Mouse (Mus musculus): ENCODE measurements around the gene Hist1h4h.

The Hist1h4h gene

DNA sequence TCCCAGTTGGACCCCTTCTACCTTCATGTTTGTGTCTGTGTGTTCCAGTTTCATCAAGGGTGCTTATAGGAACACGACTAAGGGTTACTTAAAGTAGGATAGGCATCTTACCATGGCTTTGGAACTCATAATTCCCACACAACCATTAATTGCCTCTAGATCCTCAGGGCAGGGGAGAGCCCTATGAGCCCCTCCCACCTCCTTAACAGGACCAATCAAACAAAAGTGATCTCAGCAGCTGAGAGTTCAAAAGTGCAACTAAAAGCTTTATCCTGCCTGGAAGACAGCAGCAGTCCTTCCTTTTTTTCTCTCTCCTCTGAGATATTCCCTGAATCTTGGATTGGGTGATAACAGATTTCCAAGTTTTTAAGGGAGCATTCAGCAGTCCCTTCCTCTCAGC, 20.7 kb upstream of the Hist1h4h start:
- in situ Hi-C loops (cut with MboI): loop anchor here (10.0 kb wide), 1 partner anchor 1565 kb away; the partner anchor contains the start of gene Zfp184

DNA sequence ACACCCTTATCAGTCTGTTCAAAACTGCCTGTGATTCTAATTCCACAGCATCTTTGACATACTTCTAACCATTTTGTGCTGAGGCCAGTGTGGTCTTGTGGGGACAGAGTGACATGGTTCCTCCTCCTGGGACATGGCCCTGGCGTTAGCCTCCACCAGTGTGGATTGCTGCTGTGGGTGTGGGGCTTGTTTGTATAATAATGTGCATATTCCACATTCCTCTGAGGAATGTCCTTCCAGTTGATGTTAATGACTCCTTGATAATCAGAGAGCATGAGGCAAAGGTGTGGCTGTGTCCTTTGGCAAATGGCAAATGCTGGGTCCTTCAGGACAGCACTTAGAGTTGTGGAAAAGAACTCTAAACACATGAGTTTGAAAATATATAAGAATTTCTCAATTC, 17.3 kb upstream of the Hist1h4h start:
- in situ Hi-C loops (cut with MboI): loop anchor here (10.0 kb wide), 1 partner anchor 1569 kb away; the partner anchor contains the start of gene Zfp184

DNA sequence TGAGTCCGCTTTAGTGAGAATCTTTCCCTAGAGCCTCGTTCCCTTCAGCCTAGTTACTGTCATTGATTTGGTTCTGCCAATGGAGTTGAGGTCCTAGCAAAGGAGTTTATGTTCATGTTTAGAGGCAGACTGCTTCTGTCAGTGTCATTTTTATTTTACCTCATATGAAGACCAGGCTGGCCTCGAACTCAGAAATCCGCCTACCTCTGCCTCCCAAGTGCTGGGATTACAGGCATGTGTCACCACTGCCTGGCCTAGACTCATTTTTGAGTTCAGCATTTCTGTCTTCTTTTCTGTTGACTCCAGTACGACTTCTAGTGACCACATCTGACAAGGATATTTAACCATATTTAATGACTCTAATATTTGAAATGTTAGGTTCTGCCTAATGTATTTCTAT, 15.6 kb upstream of the Hist1h4h start:
- in situ Hi-C loops (cut with MboI): loop anchor here (5.0 to 10.0 kb wide), 2 partner anchors 83 to 1570 kb away; partner anchors contain the start of gene Zfp184

DNA sequence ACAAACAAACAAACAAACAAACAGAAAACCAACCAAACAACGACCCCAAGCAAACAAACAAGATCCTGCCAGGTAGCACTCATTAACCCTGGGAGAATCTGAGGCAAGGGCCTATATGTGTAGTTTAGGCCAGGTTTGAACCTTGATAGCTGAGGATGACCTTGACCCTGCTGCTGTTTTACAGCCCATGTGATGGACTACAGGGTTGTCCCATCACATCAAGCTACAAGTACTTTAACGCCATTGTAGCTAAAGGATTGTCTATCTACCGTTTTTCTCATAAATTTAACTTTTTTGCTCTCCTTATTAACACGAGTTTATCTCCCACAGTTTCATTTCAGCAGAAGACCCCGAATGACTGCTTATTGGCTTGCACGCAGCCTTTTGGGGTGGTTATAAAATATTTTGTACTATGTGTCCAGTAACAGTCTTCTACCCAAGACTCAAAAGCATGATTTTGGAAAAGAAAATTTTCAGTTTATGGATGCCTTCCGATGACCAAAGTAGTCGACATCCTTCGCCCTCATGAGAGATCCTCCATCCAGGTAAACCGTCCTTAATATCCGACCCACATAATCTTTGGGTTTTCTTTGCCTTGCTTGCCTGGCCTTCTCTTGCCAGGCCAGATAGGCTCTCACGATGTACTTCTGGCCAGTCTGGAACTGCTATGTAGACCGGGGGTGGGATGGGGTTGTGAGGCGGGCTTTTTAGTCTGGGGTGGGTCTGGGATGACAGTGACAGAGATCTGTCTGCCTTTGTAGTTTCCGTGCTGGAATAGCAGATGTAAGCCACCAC, 14.8 kb upstream of the Hist1h4h start:
- in situ Hi-C loops (cut with MboI): loop anchor here (5.0 to 10.0 kb wide), 2 partner anchors 84 to 1571 kb away; partner anchors contain the start of gene Zfp184

DNA sequence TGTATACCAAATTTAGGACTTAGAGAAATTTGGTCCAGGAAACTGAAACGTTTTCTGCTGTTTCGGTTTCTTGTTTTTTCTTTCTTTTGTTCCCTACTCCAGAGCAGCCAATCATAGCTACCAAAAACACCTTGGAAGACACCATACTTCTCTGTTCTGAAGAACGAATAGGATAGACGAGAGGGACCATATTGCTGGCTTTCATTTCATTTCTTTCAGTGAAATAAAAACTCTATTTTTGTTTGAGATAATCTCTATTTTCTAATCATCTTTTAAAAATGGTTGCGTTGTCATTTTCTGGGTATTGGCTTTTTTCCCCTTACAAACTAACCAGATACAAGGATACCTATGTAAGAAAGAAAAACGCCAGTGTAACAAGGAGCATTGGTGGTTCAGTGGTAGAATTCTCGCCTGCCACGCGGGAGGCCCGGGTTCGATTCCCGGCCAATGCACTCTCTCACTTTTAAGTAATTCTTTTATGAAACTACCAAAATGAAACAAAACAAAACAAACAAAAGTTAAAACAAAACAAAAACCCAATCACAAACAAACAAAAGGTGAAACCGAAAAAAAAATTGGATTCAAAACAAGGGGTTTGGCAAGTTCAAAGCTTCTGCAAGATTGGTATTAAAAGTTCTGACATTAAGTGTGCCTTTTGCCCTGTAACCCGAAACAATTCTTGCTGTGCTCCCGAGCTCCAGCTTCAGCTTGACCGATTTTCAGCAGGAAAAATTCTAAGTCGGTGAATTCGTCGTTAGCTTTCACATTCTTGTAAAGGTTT, 13.8 kb upstream of the Hist1h4h start:
- in situ Hi-C loops (cut with MboI): loop anchor here (5.0 to 10.0 kb wide), 2 partner anchors 85 to 1572 kb away; partner anchors contain the start of gene Zfp184

DNA sequence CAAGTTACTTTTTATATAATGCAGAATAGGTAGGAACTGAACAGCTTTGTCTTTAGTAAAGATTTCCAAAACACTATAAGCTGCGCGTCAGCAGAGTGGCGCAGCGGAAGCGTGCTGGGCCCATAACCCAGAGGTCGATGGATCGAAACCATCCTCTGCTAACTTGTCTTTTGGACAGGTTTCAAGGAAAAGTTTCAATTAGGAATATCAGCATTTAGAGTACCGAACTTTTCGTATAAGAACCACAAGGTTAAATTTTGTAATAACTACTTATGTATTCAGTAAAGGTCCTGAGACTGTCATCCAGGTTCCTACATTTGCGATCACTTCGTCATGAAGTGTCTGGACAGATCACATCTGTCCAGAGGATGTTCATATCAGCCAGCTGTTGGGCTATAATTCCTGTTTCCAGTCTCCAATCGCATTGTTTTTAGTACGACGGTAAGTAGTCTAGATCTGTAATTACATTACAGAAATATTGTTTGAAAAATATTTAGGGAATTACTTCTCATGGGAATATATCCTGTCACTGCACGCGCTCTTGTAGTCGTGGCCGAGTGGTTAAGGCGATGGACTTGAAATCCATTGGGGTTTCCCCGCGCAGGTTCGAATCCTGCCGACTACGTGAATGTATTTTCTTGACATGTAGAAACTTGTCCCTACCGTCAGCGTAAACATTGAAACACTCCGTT, 13.1 kb upstream of the Hist1h4h start:
- in situ Hi-C loops (cut with MboI): loop anchor here (5.0 to 10.0 kb wide), 2 partner anchors 85 to 1573 kb away; partner anchors contain the start of gene Zfp184

DNA sequence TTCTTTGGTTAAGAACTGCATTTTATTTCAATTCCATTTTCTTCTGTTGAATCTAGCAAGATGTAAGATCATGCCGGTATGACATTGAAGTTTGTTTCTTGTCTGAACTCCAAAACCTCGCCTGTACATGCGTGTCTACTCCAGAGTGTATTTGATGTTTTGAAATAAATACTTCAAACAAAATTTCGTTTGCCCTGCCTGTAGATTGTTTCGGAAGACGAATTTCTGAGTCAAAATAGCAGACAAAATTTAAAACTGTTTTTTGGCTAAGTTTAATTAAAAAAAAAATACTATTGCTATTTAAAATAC, 12.6 kb upstream of the Hist1h4h start:
- in situ Hi-C loops (cut with MboI): loop anchor here (5.0 to 10.0 kb wide), 2 partner anchors 86 to 1573 kb away; partner anchors contain the start of gene Zfp184

DNA sequence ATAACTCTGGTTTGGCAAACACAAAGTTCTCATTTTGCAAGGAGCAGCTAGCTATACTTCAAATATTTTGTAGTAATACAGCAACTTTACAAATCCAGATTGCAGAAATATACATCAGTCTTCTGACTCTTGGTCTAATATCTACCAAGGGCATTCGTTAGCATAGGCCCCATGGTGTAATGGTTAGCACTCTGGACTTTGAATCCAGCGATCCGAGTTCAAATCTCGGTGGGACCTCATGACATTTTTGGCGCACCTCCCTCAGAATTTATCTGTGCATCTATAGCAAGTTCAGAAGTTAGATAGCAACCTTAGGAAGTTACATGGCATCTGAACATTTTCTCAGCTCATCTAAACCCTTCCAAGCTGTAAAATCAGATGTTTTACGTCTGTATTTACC, 12.0 kb upstream of the Hist1h4h start:
- in situ Hi-C loops (cut with MboI): loop anchor here (5.0 to 10.0 kb wide), 2 partner anchors 87 to 1574 kb away; partner anchors contain the start of gene Zfp184

DNA sequence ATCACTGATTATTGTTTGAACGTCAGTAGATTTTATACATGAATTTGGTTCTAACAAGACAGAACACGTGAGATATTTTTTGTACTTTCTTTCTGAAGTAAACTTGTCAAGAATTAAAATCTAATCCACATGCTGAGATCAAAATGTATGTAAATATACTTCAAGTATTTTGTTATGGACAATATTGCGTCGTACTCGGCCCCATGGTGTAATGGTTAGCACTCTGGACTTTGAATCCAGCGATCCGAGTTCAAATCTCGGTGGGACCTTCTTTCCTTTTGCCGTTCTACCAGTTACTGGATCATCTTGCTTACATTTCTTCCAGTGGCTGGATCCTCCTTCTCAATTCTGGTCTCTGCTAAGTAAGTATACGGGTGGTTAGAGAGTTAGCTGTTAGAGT, 11.4 kb upstream of the Hist1h4h start:
- in situ Hi-C loops (cut with MboI): loop anchor here (5.0 to 10.0 kb wide), 2 partner anchors 87 to 1575 kb away; partner anchors contain the start of gene Zfp184

DNA sequence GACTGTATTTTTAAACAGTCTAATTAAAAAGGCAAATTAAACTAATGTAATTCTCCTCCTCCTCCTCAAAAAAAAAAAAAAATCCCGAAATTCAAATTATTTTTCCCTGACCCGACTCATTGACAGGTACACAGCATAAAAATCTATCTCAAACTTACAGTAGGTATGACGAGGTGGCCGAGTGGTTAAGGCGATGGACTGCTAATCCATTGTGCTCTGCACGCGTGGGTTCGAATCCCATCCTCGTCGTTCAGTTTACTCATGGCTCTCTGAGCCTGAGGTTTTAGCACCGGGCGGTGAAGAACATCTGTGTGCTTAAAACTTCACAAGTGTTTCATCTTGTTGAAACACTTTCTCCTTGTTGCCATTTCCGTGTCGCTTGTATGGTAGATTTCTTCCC, 9.1 kb upstream of the Hist1h4h start:
- in situ Hi-C loops (cut with MboI): loop anchor here (5.0 kb wide), 1 partner anchor 1479 kb away; the partner anchor contains the start of genes Hist1h2ag, Hist1h2bj and Hist1h4i

DNA sequence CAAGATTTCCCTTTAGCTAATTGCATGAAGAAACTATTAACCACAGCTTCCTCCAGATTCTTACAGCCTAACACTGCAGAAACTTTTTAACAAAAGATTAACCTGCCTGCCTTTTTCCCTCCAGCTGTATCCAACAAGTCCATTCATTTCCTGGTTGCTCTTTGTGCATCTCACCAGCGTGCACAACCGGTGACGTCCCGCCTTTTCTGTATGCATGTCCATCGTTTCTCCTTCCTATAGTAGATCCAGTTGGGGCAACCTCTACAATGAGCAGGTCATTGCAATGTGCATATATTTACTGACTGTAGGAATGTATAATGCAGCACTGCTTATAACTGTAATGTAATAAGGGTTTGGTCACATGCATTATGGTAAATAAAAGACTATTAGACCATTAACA, 6.9 kb upstream of the Hist1h4h start:
- in situ Hi-C loops (cut with MboI): loop anchor here (5.0 kb wide), 1 partner anchor 1482 kb away; the partner anchor contains the start of genes Hist1h2ag, Hist1h2bj and Hist1h4i

DNA sequence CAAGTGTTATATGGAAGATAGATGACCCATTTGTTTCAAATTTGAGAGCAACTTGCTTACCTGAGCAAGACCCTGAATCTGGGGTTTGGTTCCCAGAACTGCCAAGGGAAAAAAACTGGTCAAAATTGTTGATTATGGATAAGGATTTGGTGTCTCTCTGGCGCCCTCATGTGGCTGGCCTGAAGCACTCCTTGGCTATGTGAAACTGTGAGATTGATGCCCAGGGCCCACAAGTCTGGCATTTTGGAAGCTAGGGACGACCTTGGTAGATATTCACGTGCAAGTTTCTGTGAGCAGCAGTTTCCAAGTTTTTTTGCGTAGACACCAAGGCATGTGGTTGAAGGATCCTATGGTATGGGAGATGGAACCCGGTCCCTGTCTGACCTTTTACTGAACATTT, 6.2 kb upstream of the Hist1h4h start:
- in situ Hi-C loops (cut with MboI): loop anchor here (5.0 kb wide), 1 partner anchor 1482 kb away; the partner anchor contains the start of genes Hist1h2ag, Hist1h2bj and Hist1h4i

DNA sequence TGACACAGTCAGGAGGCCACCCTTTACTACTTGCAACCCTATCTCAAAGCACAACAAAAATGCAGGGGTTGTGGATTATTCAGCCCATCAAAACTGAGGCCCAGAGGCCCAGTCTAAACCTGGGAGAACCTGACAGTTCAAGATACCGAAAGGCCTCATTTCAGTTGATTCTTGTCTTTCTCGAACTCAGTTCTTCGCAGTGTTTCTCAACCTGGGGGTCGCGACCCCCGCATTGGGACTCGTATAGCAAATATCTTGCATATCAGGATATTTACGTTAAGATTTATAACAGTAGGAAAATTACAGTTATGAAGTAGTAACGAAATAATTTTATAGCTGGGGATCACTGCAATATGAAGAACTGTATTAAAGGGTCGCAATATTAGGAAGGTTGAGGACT, 4.9 kb upstream of the Hist1h4h start:
- in situ Hi-C loops (cut with MboI): no loop called here

DNA sequence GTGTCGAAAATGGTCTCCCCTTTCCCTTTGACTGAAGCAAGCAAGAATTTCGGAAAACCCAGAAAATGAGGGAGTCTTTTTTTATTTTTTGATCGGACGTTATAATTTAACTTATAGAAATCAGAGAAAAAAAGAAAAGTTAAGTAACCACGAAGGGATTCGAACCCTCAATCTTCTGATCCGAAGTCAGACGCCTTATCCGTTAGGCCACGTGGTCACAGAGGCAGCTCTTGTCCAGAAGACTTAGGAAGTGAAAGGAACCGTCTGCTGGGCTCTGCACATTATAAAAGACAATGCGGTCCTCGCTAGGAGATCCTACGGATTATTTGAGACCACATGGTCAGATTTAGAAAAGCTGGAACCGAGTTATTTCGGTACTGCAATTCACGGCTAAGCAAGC, 4.5 kb upstream of the Hist1h4h start:
- in situ Hi-C loops (cut with MboI): no loop called here

DNA sequence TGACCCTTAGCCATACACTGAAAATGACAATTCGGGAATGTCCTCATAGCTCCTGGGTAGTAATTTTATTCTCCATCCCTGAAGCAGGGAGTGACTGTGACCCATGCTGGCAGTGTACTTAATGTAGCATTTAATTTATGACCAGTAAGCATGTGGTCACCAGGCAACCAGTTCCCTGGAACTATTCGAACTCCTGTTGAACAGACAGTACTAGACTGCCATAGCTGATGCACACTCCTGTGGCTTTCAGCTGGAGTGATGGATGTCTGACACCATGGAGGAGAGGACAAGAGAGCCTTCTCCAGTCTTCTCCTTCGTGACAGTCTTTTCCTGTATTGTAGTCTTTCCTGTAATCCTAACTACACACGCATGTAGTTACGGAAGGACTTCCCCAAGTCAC, 1.8 kb upstream of the Hist1h4h start:
- in situ Hi-C loops (cut with MboI): no loop called here

DNA sequence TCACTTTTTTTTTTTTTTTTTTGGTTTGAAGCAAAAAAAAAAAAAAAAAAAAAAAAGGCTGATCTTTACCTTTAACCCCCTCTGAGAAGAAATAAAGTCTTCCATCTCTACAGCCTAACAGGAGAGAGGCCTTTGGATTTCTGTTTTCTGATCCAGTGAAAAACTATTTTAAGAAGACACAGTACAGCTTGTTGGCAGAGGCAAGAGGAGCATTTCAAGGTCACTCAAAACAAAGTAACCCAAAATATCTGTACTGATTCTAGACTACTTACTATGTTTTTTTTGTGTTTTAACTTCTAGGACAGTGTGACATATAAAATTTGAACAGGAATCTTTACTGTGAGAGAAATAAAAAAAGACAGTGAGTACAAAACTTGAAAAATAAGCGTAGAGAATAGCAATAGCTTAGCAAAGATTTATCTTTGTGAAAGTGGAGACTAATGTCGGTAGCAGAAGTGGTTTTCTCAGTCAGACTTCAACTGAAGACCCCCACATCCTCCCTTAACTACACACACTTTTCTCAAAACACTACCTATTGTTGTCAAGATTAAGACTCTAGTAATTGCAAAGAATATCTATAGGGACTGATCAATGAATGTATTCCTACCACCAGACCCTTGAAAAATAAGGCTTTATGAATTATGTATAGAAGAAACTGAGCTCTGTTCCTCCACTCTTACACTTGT, 1.2 kb upstream of the Hist1h4h start:
- in situ Hi-C loops (cut with MboI): loop anchor here (5.0 kb wide), 1 partner anchor 38 kb away; no protein-coding TSS in a partner anchor

DNA sequence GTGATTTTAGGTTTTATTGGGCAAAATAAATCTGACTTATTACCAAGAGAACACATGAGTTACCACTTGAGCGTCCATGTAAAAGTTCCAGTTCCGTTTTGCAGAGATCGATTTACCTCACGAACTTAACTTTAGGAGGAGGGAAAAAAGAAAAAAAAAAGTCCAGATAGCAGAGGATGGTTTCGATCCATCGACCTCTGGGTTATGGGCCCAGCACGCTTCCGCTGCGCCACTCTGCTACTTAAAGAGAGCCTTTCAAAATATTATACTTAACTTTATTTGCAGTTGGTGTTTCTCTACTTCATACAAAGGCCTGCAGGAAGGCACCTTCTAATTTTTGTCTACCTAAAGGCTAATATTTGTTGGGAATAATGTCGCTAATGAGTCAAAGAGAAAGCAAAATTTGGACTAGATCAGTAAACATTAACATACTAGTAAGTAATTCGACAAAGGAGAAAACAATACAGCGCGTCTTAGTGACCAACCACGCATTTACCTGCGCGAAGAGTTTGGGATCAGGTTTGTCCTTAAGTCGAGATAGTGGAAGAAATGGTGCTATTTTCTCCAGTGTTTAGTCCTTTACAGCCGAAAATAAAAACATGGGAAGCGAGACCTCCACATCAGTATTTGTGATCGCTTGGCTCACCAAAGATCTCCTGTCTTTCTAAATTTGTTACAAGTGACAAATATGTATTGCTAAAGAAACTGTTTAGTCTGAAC, 509 bp upstream of the Hist1h4h start:
- in situ Hi-C loops (cut with MboI): loop anchor here (5.0 kb wide), 1 partner anchor 37 kb away; no protein-coding TSS in a partner anchor

DNA sequence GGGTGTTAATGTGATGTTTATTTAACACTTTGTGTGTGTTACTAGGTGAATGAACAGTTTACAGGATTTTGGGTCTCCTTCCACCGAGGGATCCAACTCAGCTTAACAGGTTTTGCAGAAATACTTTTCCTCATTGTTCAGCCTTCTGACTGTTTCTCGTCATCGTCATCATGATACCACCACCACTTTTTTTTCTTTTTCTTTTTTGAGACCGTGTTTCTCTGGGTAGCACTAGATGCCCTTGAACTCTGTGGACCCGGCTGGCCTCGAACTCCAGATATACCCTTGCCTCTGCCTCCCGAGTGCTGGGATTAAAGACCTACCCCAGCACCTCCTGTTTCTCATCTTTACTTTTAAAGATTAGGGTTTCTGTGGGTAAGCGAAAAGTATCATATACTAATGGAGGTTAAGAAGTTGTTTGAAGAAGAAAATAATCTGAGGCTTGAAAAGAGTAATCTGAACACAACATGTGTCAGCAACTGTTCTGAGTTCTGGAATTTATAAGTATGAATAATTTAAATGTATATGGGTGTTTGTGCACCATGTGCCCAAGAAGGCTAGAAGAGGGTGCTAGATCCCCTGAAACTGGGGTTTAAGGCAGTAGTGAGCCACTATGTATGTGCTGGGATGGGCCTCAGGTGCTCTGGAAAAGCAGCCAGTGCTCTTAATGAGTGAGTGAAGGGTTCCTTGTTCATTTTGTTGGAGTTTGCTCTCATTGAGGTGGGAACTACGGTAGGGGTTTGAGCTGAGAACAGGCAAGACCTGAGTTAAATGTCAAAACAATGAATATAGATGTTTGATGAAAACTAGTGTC, 1.6 kb downstream of the Hist1h4h start:
- in situ Hi-C loops (cut with MboI): loop anchor here (5.0 kb wide), 1 partner anchor 35 kb away; no protein-coding TSS in a partner anchor
